In genomic region chr8:92355701-92356612, GRCm38 (mm10) we compare ENCODE assay signal across 8 mouse cellular contexts. TPM values are rescaled to one million over a fixed set of nuclear protein-coding genes. Genes with fewer than 3 reads are reported as not detected.
A peak's percentile ranks its signal among the peaks of the same experiment; 100 is the strongest.
DNase-seq lines count a peak whose midpoint lies in the region; ATAC-seq lines count a peak whose summit lies in the region.

No protein-coding gene starts in this region.

- H3K27me3 ChIP-seq in embryonic facial prominence, embryonic 13.5 days: peaks cover 27% of the 10 kb centered on the region
- peaks cover 83% of the 10 kb centered on the region for H3K27me3 ChIP-seq in limb, embryonic 10.5 days (ENCODE audit: low read depth, poor library complexity, severe bottlenecking)
- H3K27me3 ChIP-seq in midbrain, embryonic 12.5 days: no peaks in the 10 kb centered on the region

- H3K4me3 ChIP-seq in embryonic facial prominence, embryonic 13.5 days: peak overlapping the region; percentile 72
- peak overlapping the region; percentile 69 for H3K4me3 ChIP-seq in limb, embryonic 10.5 days
- H3K4me3 ChIP-seq in midbrain, embryonic 12.5 days: peak overlapping the region; percentile 91

- peak; percentile 93 for ATAC-seq in embryonic facial prominence, embryonic 13.5 days (ENCODE audit: insufficient number of reproducible peaks, insufficient read depth, low FRiP score, low TSS enrichment, low read depth)
- peak; percentile 93 for ATAC-seq in midbrain, embryonic 12.5 days (ENCODE audit: low FRiP score, low read depth)

- under 1% methylated on average over 91 of the region's 93 CpGs for WGBS in embryonic facial prominence, embryonic 13.5 days
- WGBS in limb, embryonic 10.5 days: under 1% methylated on average over 82 of the region's 93 CpGs
- WGBS in midbrain, embryonic 12.5 days: under 1% methylated on average over 83 of the region's 93 CpGs

- H3K9ac ChIP-seq in embryonic facial prominence, embryonic 13.5 days: peak overlapping the region; percentile 96
- H3K9ac ChIP-seq in midbrain, embryonic 12.5 days (replicated peaks): peak overlapping the region; percentile 100

- H3K4me1 ChIP-seq in embryonic facial prominence, embryonic 13.5 days: peaks cover 40% of the 10 kb centered on the region
- peaks cover 68% of the 10 kb centered on the region for H3K4me1 ChIP-seq in limb, embryonic 10.5 days
- peaks cover 40% of the 10 kb centered on the region for H3K4me1 ChIP-seq in midbrain, embryonic 12.5 days

- peaks cover 10% of the 10 kb centered on the region for H3K36me3 ChIP-seq in embryonic facial prominence, embryonic 13.5 days
- H3K36me3 ChIP-seq in limb, embryonic 10.5 days: peaks cover 8% of the 10 kb centered on the region; the same call in 1 of the 2 replicates
- peaks cover 12% of the 10 kb centered on the region for H3K36me3 ChIP-seq in midbrain, embryonic 12.5 days

- H3K4me2 ChIP-seq in embryonic facial prominence, embryonic 13.5 days: peak overlapping the region; percentile 82
- H3K4me2 ChIP-seq in midbrain, embryonic 12.5 days (replicated peaks): peak overlapping the region; percentile 78

- DNase-seq in 3134 (ENCODE audit: extremely low read depth, insufficient read length, low spot score): peak; percentile 94
- peak; percentile 82 to 95 for DNase-seq in adrenal gland, postnatal 4 days (ENCODE audit: low spot score in 2 of 2)
- peak; percentile 98 to 99 for DNase-seq in heart, adult 18-20 months
- DNase-seq in kidney, adult 18-20 months: peak; percentile 97
- DNase-seq in limb, embryonic 10.5 days (ENCODE audit: low spot score): peak; percentile 98
- DNase-seq in skeletal muscle tissue, adult 2 months (ENCODE audit: low read depth, low spot score): peak; percentile 95

- H3K27ac ChIP-seq in embryonic facial prominence, embryonic 13.5 days: peak overlapping the region; percentile 96
- H3K27ac ChIP-seq in limb, embryonic 10.5 days: peak overlapping the region; percentile 87
- H3K27ac ChIP-seq in midbrain, embryonic 12.5 days (replicated peaks): peak overlapping the region; percentile 99

- H3K9me3 ChIP-seq in embryonic facial prominence, embryonic 13.5 days: no peaks in the 10 kb centered on the region
- no peaks in the 10 kb centered on the region for H3K9me3 ChIP-seq in limb, embryonic 10.5 days (replicated peaks)
- no peaks in the 10 kb centered on the region for H3K9me3 ChIP-seq in midbrain, embryonic 12.5 days

RNA-seq across cellular contexts. Expression of gene Irx5, which starts 1.5 kb away (rescaled TPM):
- 1 to 10 TPM; 4.6 to 4.9 TPM for total RNA-seq in adrenal gland, postnatal 4 days (2021)
- 21.2 and 27.2 TPM in 2 replicates for polyA plus RNA-seq in embryonic facial prominence, embryonic 13.5 days (2015; fragmentation: Nextera tagmentation; extraction: Ambion mirVana)
- total RNA-seq in heart, adult 18-20 months (2021): 1 to 10 TPM; 6.0 to 6.5 TPM
- 11.5 and 13.2 TPM in 2 replicates for polyA plus RNA-seq in limb, embryonic 10.5 days (2016; fragmentation: Nextera tagmentation; extraction: Ambion mirVana)
- 56.5 and 58.1 TPM in 2 replicates for polyA plus RNA-seq in midbrain, embryonic 12.5 days (2016; fragmentation: Nextera tagmentation; extraction: Ambion mirVana)

Comparison
In these comparisons a context has a peak if more than half of its experiments do, and no peak if none do; other contexts are left out.
1. Peak in every context shown above with its lines: DNase-seq, ATAC-seq, H3K4me3 ChIP-seq and H3K27ac ChIP-seq.